Mouse (Mus musculus): Measurements from ENCODE around the gene Snd1. TPM values are rescaled to one million over a fixed set of nuclear protein-coding genes. Genes with fewer than 3 reads are reported as not detected.

The Snd1 gene
- total RNA-seq, 2 experiments from 2014 or later = 19.8 to 24.8 TPM

DNA sequence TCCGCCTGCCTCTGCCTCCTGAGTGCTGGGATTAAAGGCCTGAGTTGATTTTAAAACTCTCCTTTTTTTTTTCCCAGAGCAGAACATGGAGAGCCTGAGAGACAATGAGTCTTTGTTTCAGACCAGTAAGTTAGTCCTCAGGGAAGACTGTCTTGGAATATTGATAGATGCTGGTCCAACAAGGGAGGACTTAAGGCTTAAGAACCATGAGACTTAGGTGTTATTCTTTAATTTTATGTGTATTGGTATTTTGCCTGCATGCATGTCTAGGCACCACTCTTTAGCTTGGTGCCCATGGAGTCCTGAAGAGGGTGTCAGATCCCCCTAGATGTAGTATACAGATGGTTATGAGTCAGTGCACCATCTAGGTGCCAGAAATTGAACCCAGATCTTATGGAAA, 199.7 kb downstream of the Snd1 start:
- ATAC-seq (replicated peaks; ENCODE audit: low FRiP score, poor library complexity, severe bottlenecking) = no peak

DNA sequence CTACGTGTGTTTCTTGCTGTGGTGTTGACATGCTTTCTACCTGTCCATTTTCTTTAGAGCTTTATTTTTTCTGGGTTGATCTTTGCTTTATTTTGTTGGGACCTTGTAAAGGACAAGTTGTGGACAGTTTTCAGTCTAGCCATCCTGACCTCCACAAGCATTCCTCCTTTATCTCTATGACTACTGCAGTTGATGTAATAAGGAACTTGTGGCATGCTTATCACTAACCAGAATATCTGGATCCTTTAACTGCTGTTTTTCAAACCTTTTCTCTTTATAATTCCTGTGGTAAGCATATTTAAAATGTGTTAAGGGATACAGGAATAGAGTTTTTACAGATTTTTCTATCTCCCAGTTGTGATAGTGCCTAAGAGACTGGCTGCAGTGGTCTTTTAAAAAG, 204.0 kb downstream of the Snd1 start:
- ATAC-seq (replicated peaks; ENCODE audit: low FRiP score, poor library complexity, severe bottlenecking) = no peak

DNA sequence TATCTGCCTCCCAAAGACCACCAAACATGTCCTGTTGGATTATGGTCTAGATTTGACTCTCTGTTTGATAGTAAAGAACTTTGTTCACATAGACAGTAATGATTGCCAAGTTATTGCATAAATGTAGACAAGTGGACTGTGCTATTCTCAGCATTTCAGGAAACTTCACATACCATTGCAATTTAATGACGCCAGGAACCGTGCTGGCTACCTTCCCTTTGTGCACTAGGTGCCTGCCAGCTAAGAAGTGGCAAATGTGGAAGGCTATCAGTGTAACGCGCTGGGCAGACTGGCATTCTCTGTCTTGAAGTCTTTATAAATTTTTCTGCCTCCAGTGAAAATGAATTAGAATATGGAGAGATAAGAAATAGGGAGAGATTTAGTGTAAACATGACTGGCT, 205.6 kb downstream of the Snd1 start:
- no peak for ATAC-seq (replicated peaks; ENCODE audit: low FRiP score, poor library complexity, severe bottlenecking)

DNA sequence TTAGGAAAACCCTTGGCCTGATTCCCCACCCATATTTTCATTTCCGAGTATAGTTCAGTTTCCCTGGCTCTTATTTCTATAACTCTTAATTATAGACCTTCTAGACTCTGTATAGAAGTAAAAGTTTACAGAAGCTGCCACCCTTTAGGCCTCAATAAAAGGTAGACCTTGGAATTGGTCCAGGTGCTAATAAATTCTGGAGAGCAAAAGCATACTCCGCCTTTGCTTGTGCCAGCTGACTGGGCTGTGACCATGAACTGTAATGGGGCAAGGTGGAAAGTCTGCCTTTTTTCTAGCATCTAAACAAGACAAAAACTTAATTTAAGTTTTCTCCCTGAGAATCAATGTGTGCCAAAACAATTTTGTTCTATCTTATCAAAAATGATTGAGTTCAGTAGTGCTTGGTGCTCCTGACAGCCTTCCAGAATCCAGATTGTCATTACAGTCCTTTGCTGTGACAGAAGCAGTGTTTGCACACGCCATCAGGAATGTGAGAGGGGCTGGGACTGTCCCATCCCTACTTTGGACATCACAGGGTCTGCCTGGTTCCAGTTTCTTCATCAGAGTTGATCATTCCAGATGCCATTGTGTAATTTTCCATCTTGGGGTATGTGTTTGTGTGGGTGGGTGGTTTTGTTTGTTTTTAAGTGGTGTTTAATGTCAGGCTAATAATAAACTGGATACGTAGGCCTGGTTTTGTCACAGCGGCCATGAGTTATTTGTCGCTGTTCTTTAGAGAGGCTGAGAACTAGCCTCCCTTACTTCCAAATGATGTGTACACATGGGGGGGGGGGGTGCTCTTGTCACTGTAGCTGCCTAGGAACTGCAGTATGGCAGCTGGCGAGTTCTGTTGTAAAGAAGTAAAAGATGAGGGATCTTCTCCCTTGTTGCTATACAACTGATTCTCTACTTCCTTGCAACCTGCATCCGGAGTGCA, 206.8 kb downstream of the Snd1 start:
- no peak for ATAC-seq (replicated peaks; ENCODE audit: low FRiP score, poor library complexity, severe bottlenecking)

DNA sequence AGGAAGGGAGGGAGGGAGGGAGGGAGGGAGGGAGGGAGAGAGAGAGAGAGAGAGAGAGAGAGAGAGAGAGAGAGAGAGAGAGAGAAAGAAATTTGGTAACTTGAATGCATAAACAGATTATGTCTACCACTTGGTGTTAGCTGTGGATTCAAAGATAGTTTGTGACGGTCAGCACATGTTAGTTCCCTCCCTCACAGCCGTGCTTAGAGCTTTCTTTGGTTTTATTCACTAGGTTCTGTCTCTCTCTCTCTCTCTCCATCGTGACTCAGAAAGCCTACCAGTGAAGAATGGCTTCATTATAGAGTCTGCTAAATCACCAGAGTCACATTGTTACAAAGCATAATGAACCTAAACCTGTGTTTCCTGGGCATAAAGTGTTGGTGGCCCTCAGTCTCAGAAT, 210.1 kb downstream of the Snd1 start:
- no peak for ATAC-seq (replicated peaks; ENCODE audit: low FRiP score, poor library complexity, severe bottlenecking)

DNA sequence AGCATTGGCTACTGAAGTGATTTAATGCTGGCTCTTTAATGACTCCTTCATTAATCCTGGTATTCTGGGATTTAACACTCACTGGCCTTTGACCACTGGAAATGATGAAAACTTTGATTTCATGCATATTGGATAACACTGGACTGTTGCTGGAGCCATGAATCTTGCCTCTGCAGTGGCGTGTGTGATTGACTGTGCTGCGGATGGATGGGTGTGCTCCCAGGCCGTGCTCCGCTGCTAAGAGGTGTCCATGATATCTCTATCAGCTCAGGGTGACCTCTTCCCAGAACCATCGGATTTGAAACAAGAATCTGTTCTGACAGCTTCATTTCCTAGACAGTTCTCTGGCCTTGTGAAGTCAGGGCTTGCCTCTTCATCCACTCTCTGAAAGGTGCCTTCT, 210.8 kb downstream of the Snd1 start:
- no peak for ATAC-seq (replicated peaks; ENCODE audit: low FRiP score, poor library complexity, severe bottlenecking)

DNA sequence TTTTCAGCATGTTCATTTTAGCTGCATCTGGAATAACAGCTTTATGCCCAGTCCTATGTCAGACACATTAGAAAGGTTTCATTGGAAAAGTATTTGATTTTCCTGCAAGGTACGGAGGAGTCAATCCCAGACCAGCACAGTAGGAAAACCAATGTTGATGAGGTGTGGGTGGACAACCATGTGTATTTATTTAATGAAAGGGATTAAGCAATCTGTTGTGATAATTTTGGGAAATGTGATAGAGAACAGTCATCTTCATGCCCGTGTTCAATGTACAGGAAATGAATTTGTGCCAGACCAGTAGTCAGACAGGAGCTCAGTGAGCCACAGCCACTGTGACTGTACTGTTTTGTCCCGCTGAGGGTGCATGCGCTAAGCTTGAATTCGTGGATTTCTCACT, 212.8 kb downstream of the Snd1 start:
- no peak for ATAC-seq (replicated peaks; ENCODE audit: low FRiP score, poor library complexity, severe bottlenecking)

DNA sequence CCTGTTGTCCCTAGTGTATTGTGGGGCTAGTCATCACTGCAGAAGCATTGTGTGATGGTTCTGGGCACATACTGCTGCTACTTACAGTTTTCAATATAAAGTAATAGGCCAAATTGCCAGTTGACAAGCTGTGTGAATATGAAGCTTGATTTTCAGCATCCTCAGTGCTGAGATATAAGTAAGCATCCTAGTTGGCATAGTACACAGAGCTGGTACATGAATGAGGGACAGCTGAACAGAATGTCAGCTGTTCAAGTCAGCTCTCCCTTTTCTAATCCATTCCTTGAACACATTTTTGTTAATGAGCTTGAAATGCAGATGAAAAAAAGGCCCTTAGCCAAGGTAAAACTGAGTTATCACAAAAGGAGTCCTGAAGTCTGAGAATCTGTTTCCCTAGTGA, 217.7 kb downstream of the Snd1 start:
- no peak for ATAC-seq (replicated peaks; ENCODE audit: low FRiP score, poor library complexity, severe bottlenecking)

DNA sequence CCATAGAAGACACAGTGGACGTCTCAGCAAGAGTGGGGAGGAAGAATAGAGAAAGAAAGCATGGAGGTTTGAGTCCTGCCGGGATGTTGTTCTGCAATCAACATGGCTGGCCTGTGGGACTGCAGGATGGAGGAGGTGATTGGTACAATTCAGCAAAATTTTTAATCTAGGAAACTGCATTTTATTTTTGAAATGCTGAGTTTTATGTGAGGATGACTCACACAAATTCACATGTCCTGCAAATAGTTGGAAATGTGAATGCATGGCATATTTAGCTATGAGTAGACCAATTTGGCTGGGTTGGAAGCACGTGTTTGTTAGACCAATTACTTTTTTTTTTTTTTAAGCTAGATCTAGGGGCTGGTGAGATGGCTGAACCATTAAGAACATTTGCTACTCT, 222.3 kb downstream of the Snd1 start:
- ATAC-seq (replicated peaks; ENCODE audit: low FRiP score, poor library complexity, severe bottlenecking) = no peak

DNA sequence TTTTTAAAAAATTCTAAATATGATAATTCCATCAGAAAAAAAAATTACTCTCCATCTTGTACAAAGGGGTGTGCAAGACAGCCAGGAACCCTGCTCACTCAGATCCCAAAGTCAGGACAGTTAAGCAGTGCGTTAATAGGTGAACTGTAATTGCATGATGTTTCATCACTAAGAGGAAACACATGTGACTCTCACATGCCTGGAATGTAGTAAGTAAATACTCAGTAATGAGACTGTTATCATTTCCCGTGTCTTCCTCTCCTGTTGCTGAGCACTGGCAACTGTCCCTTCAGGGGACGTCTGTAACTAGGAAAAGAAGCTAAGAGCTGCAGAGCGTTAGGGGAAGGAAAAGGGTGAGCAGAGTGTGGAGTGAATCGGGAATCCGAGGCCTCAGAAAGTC, 229.7 kb downstream of the Snd1 start:
- ATAC-seq (replicated peaks; ENCODE audit: low FRiP score, poor library complexity, severe bottlenecking) = no peak

DNA sequence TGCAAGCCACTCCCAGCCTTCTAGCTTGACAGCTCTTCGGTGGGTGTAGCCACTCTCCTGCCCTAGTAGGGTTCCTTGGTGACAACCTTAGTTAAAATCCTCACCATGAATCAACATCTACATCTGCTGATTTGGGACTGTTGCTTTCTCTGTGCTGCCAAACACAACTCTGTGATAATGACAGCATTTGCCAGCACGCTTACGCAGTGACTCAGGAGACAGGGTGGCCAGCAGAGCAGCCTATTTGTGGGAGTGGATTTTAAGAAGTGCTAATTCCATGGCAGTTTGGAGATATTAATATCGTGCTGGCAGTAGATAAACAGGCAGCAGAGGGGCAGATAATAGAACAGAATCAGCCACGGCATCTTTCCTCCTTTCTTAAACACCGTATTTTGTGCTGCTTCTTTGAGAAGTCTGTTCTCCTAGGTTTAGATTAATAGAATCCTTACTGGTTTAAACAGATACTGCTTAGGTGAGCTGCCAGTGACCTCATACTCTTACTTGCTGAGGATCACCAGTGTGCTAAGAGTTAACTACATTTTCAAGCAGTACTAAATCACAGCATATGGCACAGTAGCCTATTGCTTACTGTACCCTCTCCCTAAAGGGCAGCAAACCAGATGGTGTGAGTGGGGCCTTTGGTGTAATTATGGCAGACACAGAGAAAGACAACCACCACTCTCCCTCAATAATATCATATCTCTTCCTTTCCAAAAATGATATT, 230.6 kb downstream of the Snd1 start:
- peak; percentile 47 for ATAC-seq (replicated peaks; ENCODE audit: low FRiP score, poor library complexity, severe bottlenecking)

DNA sequence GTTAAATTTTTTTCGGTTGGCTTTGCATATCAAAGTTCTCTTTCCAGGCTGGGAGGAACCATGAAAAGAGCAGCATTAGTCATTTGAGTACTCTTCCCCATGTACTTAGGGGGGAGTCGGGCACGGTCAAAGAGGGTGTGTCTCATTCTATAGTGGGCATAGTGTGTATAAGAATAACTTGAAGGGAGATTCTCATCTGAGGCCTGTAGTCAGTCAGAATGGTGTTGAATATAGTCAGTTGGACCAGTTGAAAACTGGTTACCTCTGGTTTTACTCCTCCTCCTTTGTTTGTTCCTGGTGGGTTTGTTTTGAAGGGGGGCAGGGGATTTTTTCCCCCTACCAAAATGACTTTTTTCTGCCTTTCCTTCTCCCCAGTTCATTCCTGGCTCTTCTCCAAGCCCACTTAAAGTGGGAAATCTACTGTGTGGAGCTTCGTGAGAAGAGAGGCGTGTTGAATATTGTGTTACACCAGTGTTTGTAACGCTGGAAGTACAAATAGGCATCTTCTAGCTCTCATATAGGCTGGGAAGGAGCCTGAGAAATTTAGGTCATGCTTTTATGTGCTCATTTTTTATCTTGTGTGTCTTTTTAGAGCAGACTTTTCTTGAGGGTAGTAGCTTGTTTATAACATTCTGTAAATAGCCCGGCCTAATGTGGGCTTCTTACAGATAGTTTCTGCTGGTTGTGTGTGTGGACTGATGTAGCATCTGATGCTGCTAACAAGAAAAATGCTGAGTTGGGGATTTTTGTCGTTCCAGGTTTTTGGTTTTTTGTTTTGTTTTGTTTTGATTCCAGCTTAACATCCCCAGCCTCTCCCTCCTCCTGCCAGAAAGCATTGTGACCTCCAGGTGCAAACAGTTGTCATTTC, 231.4 kb downstream of the Snd1 start:
- ATAC-seq (replicated peaks; ENCODE audit: low FRiP score, poor library complexity, severe bottlenecking) = no peak

DNA sequence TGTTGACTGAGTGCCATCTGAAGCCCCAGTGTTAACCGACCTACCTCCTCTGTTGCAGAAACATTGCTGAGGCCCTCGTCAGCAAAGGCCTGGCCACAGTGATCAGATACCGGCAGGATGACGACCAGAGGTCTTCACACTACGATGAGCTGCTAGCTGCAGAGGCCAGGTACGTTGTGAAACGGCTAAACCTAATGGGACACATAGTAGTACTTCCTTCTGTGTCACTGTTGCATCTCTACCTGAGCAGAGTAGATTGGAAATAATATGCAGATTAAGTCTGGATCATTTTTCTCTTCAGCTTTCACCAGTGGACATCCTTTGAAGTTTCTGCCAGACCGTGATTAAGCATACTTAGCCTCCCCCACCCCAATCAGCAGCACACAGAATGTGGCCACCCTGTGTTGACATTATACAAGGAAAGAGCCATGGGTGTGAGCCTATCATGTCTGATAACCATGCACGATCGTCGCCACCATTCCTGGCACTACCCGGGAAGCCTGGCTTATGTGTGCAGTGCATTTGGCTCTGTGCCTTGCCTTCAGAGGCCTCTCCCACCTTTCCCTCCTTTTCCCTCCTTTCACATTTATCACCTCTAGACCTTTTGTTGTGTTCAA, 232.1 kb downstream of the Snd1 start:
- peak; percentile 87 for ATAC-seq (replicated peaks; ENCODE audit: low FRiP score, poor library complexity, severe bottlenecking)

DNA sequence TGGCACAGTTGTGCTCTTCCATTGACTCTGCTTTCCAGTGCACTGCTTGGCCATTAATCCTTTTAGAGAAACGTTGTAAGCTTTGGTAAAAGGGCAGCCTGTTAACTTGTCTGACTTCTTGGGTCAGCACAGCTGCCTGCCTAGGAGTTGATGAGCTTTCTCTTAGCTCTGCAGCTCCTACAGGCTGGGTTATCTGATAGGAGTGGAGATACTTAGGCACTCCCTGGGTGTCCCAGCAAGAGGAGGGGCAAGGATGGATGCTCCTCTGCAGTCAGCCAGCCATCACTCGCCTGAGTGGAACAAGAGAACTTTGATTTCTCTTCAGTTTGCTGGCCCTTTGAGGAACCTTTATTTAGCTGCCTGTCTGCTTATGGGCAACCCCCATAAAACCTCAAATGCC, 235.1 kb downstream of the Snd1 start:
- peak; percentile 42; the same call in 1 of the 2 replicates for ATAC-seq (replicated peaks; ENCODE audit: low FRiP score, poor library complexity, severe bottlenecking)

DNA sequence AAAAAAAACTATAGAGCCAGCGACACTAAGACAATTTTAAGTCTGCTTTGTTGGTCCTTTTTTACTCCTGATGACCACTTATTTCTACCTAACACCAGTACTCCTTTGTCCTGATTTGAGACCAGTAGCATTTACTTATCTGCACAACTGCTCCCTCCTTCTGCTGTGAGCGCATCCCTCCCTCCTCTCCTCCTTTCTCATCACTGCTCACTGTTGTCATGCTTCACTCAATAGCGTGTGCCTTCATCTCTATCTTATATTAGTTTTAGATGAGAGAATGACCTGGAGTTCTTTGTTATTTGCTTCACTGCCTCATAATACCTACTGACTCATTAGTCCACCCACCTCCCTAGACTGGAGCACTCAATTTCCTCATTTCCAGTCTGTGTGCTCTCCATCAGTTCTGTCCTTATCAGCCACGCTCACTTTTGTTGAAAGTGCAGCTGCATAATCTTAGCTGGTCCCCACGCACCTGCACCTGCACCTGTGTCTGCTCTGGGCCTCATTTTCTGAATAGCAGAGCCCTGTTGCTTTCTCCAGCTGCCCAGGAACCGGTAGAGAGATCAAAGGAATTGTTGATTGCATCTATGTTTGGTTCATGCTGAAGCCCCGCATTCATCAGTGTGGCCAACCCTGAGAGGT, 242.4 kb downstream of the Snd1 start:
- ATAC-seq (replicated peaks; ENCODE audit: low FRiP score, poor library complexity, severe bottlenecking) = no peak

DNA sequence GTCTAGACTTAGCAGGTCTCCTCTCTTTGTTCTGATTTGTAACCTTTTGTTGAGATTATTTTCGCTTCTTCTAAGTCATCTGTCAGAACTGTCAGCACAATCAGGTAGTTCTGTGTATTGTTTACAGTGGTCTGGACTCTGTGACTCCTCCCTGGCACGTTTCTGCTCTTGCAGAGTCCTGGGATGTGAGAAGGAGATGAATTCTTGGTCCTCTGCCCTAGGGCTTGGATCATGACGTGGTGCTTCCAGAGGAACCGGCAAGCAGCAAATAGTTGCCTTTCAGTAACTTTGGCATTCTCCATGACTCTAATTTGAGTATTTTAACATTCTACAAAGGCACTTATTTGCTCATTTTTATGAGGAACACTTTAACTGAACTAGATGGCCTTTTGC, 242.9 kb downstream of the Snd1 start:
- no peak for ATAC-seq (replicated peaks; ENCODE audit: low FRiP score, poor library complexity, severe bottlenecking)

DNA sequence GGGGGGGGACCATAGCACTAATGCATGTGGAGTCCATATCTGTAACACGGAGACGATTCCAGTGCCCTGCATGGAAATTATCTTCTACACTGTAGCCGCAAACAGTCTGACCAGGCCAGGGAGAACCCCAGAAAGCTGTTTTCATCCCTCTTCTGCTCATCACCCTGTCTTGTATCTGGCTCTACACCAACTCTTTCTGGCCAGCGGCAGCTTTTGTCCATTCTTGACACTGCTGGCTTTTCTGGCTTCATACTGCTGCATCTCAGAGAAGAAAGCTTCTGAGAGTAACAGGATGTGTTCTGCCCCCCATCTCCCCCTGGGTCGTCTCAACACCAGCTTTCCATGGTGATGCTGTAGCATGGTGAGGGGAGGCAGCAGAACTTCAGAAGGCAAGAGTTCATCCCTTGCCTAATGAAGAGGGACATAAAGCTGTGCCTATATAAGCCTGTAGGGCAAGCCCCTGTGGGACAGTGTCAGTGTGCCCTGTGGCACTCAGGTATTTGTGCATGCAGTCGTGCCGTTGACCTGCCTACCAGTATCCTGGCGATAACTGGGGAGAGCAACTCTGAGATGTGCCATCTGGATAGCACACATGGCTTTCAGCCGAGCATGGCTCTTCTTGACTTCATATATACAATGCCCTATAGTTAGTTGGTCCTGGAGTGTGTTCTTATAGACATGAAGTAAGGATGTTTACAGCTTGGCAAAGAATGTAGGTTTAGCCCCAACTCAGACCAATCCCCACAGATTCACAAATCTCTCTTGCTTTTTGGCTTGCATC, 245.6 kb downstream of the Snd1 start:
- ATAC-seq (replicated peaks; ENCODE audit: low FRiP score, poor library complexity, severe bottlenecking) = no peak

DNA sequence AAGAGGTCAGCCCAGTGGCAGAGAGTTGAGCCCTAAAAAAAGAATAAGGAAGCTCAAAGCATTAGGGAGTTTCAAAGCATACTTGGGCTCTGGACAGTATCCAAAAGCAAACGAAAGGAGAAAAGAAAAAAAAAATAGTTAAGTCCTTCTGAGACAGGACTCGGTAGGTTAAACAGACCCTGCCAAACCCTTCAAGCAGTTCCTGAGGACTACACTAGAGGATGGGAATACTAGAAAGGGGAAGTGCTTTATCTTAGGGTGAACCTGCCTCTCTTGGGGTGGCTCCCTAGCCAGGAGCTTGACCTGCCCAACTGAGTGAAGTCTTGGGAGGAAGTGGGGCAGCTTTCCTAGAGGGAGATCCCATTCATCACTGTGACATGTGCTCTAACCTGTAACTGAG, 248.1 kb downstream of the Snd1 start:
- no peak for ATAC-seq (replicated peaks; ENCODE audit: low FRiP score, poor library complexity, severe bottlenecking)

DNA sequence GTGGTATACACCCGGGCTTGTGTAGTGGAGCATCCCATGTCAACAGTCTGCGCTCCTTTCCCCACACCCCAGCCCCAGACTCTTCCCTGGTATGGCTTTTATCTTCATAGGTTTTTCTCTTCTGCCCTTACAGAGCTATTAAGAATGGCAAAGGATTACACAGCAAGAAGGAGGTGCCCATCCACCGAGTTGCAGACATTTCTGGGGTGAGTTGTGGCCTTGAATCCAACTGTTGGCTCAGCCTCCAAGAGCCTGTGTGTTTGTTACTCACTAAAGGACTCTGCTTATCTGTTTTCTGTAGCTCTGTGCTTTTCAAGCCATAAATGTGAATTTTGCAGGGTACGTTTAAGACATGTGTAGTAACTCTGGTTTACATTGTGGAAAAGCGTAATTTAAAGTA, 249.8 kb downstream of the Snd1 start:
- ATAC-seq (replicated peaks; ENCODE audit: low FRiP score, poor library complexity, severe bottlenecking) = no peak

Measured in erythroblast, adult 5-6 weeks (primary cell).